Mouse (Mus musculus): ENCODE measurements around the gene Iqch. TPM values are rescaled to one million over a fixed set of nuclear protein-coding genes. Genes with fewer than 3 reads are reported as not detected.

The Iqch gene
- polyA plus RNA-seq, 1 experiment from 2014 or later: 0.17 TPM

- Histone ChIP-seq H3K4me2 (ENCODE audit: low read depth, severe bottlenecking) (no peak overlapping the region), H3K9ac (ENCODE audit: low read length) (no peak overlapping the region)
- 96% methylated on average over 2 of the region's 2 CpGs for WGBS
Observed at GRCm38 (mm10) chr9:63617967-63618366, 15.7 kb upstream of the Iqch start.

GRCm38 (mm10) chr9:63614018-63614985 lies 12.0 kb upstream of the Iqch start:
- Histone ChIP-seq H3K4me1 (ENCODE audit: control insufficient read depth, insufficient read depth, low read length) (peaks cover 47% of the 10 kb centered on the region), H3K4me2 (ENCODE audit: low read depth, severe bottlenecking) (no peak overlapping the region), H3K4me3 (ENCODE audit: low read depth, low read length) (no peak overlapping the region), H3K27me3 (ENCODE audit: control insufficient read depth, insufficient read depth, low read length) (no peaks in the 10 kb centered on the region), H3K36me3 (ENCODE audit: control insufficient read depth, insufficient read depth, low read length) (peaks cover 4% of the 10 kb centered on the region; the same call in 1 of the 2 replicates), H3K9me3 (ENCODE audit: control insufficient read depth, low read length) (no peaks in the 10 kb centered on the region), H3K27ac (replicated peaks; ENCODE audit: low read depth, low read length) (no peak overlapping the region), H3K9ac (ENCODE audit: low read length) (no peak overlapping the region)
- ATAC-seq (ENCODE audit: insufficient number of reproducible peaks, low FRiP score, low TSS enrichment, low read depth): no peak
- 33% methylated on average over 11 of the region's 11 CpGs for WGBS
- no peak for DNase-seq (ENCODE audit: low spot score)

More at GRCm38 (mm10) chr9:63617967-63618366, 15.7 kb upstream of the Iqch start:
- Histone ChIP-seq H3K27ac (replicated peaks; ENCODE audit: low read depth, low read length) (no peak overlapping the region), H3K36me3 (ENCODE audit: control insufficient read depth, insufficient read depth, low read length) (peaks cover 5% of the 10 kb centered on the region; the same call in 1 of the 2 replicates), H3K4me1 (ENCODE audit: control insufficient read depth, insufficient read depth, low read length) (peaks cover 16% of the 10 kb centered on the region), H3K27me3 (ENCODE audit: control insufficient read depth, insufficient read depth, low read length) (no peaks in the 10 kb centered on the region), H3K4me3 (ENCODE audit: low read depth, low read length) (no peak overlapping the region), H3K9me3 (ENCODE audit: control insufficient read depth, low read length) (no peaks in the 10 kb centered on the region)
- DNase-seq (ENCODE audit: low spot score): no peak
- no peak for ATAC-seq (ENCODE audit: insufficient number of reproducible peaks, low FRiP score, low TSS enrichment, low read depth)

GRCm38 (mm10) chr9:63613569-63613968 lies 11.3 kb upstream of the Iqch start:
- H3K27me3 ChIP-seq (ENCODE audit: control insufficient read depth, insufficient read depth, low read length): no peaks in the 10 kb centered on the region
- WGBS: 37% methylated on average over 1 of the region's 1 CpGs
- H3K36me3 ChIP-seq (ENCODE audit: control insufficient read depth, insufficient read depth, low read length): peaks cover 4% of the 10 kb centered on the region; the same call in 1 of the 2 replicates
- H3K4me2 ChIP-seq (ENCODE audit: low read depth, severe bottlenecking): no peak overlapping the region
- H3K27ac ChIP-seq (replicated peaks; ENCODE audit: low read depth, low read length): 0 out of 2 replicates have a peak overlapping the region, but pooled peaks have one; percentile 3
- H3K4me3 ChIP-seq (ENCODE audit: low read depth, low read length): no peak overlapping the region
- DNase-seq (ENCODE audit: low spot score): no peak
- peaks cover 53% of the 10 kb centered on the region for H3K4me1 ChIP-seq (ENCODE audit: control insufficient read depth, insufficient read depth, low read length)
- no peak overlapping the region for H3K9ac ChIP-seq (ENCODE audit: low read length)
- no peak for ATAC-seq (ENCODE audit: insufficient number of reproducible peaks, low FRiP score, low TSS enrichment, low read depth)
- no peaks in the 10 kb centered on the region for H3K9me3 ChIP-seq (ENCODE audit: control insufficient read depth, low read length)

- peaks cover 53% of the 10 kb centered on the region for H3K4me1 ChIP-seq (ENCODE audit: control insufficient read depth, insufficient read depth, low read length)
- ATAC-seq (ENCODE audit: insufficient number of reproducible peaks, low FRiP score, low TSS enrichment, low read depth) (0 out of 2 replicates have a peak, but pooled peaks have one; percentile 45), DNase-seq (ENCODE audit: low spot score) (no peak)
- H3K9me3 ChIP-seq (ENCODE audit: control insufficient read depth, low read length): no peaks in the 10 kb centered on the region
- H3K4me3 ChIP-seq (ENCODE audit: low read depth, low read length): no peak overlapping the region
- H3K36me3 ChIP-seq (ENCODE audit: control insufficient read depth, insufficient read depth, low read length): peaks cover 2% of the 10 kb centered on the region; the same call in 1 of the 2 replicates
- no peaks in the 10 kb centered on the region for H3K27me3 ChIP-seq (ENCODE audit: control insufficient read depth, insufficient read depth, low read length)
- no peak overlapping the region for H3K9ac ChIP-seq (ENCODE audit: low read length)
- peak overlapping the region; percentile 11; the same call in 1 of the 2 replicates for H3K27ac ChIP-seq (replicated peaks; ENCODE audit: low read depth, low read length)
- 42% methylated on average over 16 of the region's 16 CpGs for WGBS
- 0 out of 2 replicates have a peak overlapping the region, but pooled peaks have one; percentile 12 for H3K4me2 ChIP-seq (ENCODE audit: low read depth, severe bottlenecking)
Observed at GRCm38 (mm10) chr9:63612565-63613515, 10.5 kb upstream of the Iqch start.

- ATAC-seq (ENCODE audit: insufficient number of reproducible peaks, low FRiP score, low TSS enrichment, low read depth) (no peak), DNase-seq (ENCODE audit: low spot score) (no peak)
- Histone ChIP-seq H3K9me3 (ENCODE audit: control insufficient read depth, low read length) (no peaks in the 10 kb centered on the region), H3K27me3 (ENCODE audit: control insufficient read depth, insufficient read depth, low read length) (no peaks in the 10 kb centered on the region), H3K4me3 (ENCODE audit: low read depth, low read length) (no peak overlapping the region), H3K9ac (ENCODE audit: low read length) (no peak overlapping the region), H3K27ac (replicated peaks; ENCODE audit: low read depth, low read length) (no peak overlapping the region; the same call in 1 of the 2 replicates), H3K4me2 (ENCODE audit: low read depth, severe bottlenecking) (no peak overlapping the region), H3K4me1 (ENCODE audit: control insufficient read depth, insufficient read depth, low read length) (peaks cover 53% of the 10 kb centered on the region), H3K36me3 (ENCODE audit: control insufficient read depth, insufficient read depth, low read length) (no peaks in the 10 kb centered on the region; the same call in 1 of the 2 replicates)
- WGBS: 58% methylated on average over 5 of the region's 5 CpGs
Observed at GRCm38 (mm10) chr9:63611967-63612366, 9.7 kb upstream of the Iqch start.

- no peaks in the 10 kb centered on the region for H3K27me3 ChIP-seq (ENCODE audit: control insufficient read depth, insufficient read depth, low read length)
- H3K4me1 ChIP-seq (ENCODE audit: control insufficient read depth, insufficient read depth, low read length): peaks cover 53% of the 10 kb centered on the region
- no peaks in the 10 kb centered on the region for H3K9me3 ChIP-seq (ENCODE audit: control insufficient read depth, low read length)
- peak; percentile 69 for DNase-seq (ENCODE audit: low spot score)
- no peaks in the 10 kb centered on the region; the same call in 1 of the 2 replicates for H3K36me3 ChIP-seq (ENCODE audit: control insufficient read depth, insufficient read depth, low read length)
- H3K4me3 ChIP-seq (ENCODE audit: low read depth, low read length): no peak overlapping the region
- WGBS: 18% methylated on average over 13 of the region's 13 CpGs
- H3K27ac ChIP-seq (replicated peaks; ENCODE audit: low read depth, low read length): peak overlapping the region; percentile 74
- 0 out of 2 replicates have a peak overlapping the region, but pooled peaks have one; percentile 43 for H3K9ac ChIP-seq (ENCODE audit: low read length)
- peak overlapping the region; percentile 28; the same call in 1 of the 2 replicates for H3K4me2 ChIP-seq (ENCODE audit: low read depth, severe bottlenecking)
- ATAC-seq (ENCODE audit: insufficient number of reproducible peaks, low FRiP score, low TSS enrichment, low read depth): 0 out of 2 replicates have a peak, but pooled peaks have one; percentile 56
Observed at GRCm38 (mm10) chr9:63610841-63611366, 8.6 kb upstream of the Iqch start.

GRCm38 (mm10) chr9:63610231-63610630 lies 7.9 kb upstream of the Iqch start:
- DNase-seq (ENCODE audit: low spot score): no peak
- H3K36me3 ChIP-seq (ENCODE audit: control insufficient read depth, insufficient read depth, low read length): no peaks in the 10 kb centered on the region; the same call in 1 of the 2 replicates
- no peaks in the 10 kb centered on the region for H3K9me3 ChIP-seq (ENCODE audit: control insufficient read depth, low read length)
- peak overlapping the region; percentile 74 for H3K27ac ChIP-seq (replicated peaks; ENCODE audit: low read depth, low read length)
- no peak overlapping the region for H3K9ac ChIP-seq (ENCODE audit: low read length)
- H3K27me3 ChIP-seq (ENCODE audit: control insufficient read depth, insufficient read depth, low read length): no peaks in the 10 kb centered on the region
- ATAC-seq (ENCODE audit: insufficient number of reproducible peaks, low FRiP score, low TSS enrichment, low read depth): no peak
- no peak overlapping the region; the same call in 1 of the 2 replicates for H3K4me2 ChIP-seq (ENCODE audit: low read depth, severe bottlenecking)
- peaks cover 57% of the 10 kb centered on the region for H3K4me1 ChIP-seq (ENCODE audit: control insufficient read depth, insufficient read depth, low read length)
- WGBS: 82% methylated on average over 6 of the region's 6 CpGs
- H3K4me3 ChIP-seq (ENCODE audit: low read depth, low read length): no peak overlapping the region
